Mouse (Mus musculus) heart, embryonic 16.5 days (tissue): Measurements from ENCODE around the gene Myom3. TPM values are rescaled to one million over a fixed set of nuclear protein-coding genes. Genes with fewer than 3 reads are reported as not detected.

Source experiments
- ATAC-seq: fragments of 200-750 bp; cut with Nextera tagmentation; replicated peaks from 2 replicates; pipeline ENCODE4 v1.8.0; 2017; ENCODE audit warnings: moderate number of reproducible peaks; ENCODE audit not compliant: insufficient read depth, low FRiP score; ENCODE audit errors: extremely low read depth
- H3K27ac ChIP-seq: fragments of 300-500 bp; sonication (generic); 2 replicates; pipeline ENCODE4 v1.5.1; 2014; ENCODE audit warnings: mild to moderate bottlenecking, low read length, control low read depth, moderate library complexity
- H3K27me3 ChIP-seq: fragments of 300-500 bp; sonication (generic); 2 replicates; pipeline ENCODE4 v1.6.1; 2014; ENCODE audit warnings: low read length, mixed read lengths; ENCODE audit not compliant: control insufficient read depth, insufficient read depth
- H3K36me3 ChIP-seq: fragments of 300-500 bp; sonication (generic); 2 replicates; pipeline ENCODE4 v1.6.1; 2014; ENCODE audit not compliant: control insufficient read depth, insufficient read depth
- H3K4me1 ChIP-seq: fragments of 300-500 bp; sonication (generic); 2 replicates; pipeline ENCODE4 v1.6.1; 2014; ENCODE audit warnings: low read length, mixed read lengths; ENCODE audit not compliant: control insufficient read depth, insufficient read depth
- H3K4me2 ChIP-seq: fragments of 300-500 bp; sonication (generic); 2 replicates; pipeline ENCODE4 v1.6.1; 2014; ENCODE audit warnings: low read depth, mild to moderate bottlenecking, control low read depth, low read length
- H3K4me3 ChIP-seq: fragments of 300-500 bp; sonication (generic); 2 replicates; pipeline ENCODE4 v1.5.1; 2014; ENCODE audit warnings: mild to moderate bottlenecking, control low read depth, low read length
- H3K9ac ChIP-seq: fragments of 300-500 bp; sonication (generic); 2 replicates; pipeline ENCODE4 v1.6.1; 2014; ENCODE audit warnings: low read length, control low read depth
- H3K9me3 ChIP-seq: fragments of 300-500 bp; sonication (generic); replicated peaks from 2 replicates; pipeline ENCODE4 v1.6.1; 2016; ENCODE audit warnings: low read length; ENCODE audit not compliant: control insufficient read depth
- WGBS: fragments of 180-500 bp; shearing (Covaris S2); extraction: QIAGEN DNeasy Blood & Tissue Kit; methylation state at CpG from one replicate; pipeline ENCODE4 v1.1.7; 2014; 5-methylcytosine and 5-hydroxymethylcytosine counted together
- polyA plus RNA-seq: library from polyadenylated mRNA; unstranded; fragments of >200 nt; fragmentation: Nextera tagmentation; extraction: Ambion mirVana; gene quantifications from 2 replicates; pipeline ENCODE4 v1.2.1, GENCODE M21; 2015

The Myom3 gene
- polyA plus RNA-seq, 1 experiment from 2014 or later = 0.58 TPM

GRCm38 (mm10) chr4:135766976-135767375 lies 7.5 kb downstream of the Myom3 start:
- Histone ChIP-seq H3K4me1 (peaks cover 3% of the 10 kb centered on the region), H3K36me3 (no peaks in the 10 kb centered on the region), H3K9me3 (no peaks in the 10 kb centered on the region), H3K9ac (no peak overlapping the region), H3K27me3 (no peaks in the 10 kb centered on the region), H3K4me3 (no peak overlapping the region), H3K4me2 (no peak overlapping the region), H3K27ac (no peak overlapping the region)
- 66% methylated on average over 3 of the region's 3 CpGs for WGBS
- ATAC-seq = no peak; the same call in 1 of the 2 replicates

DNA sequence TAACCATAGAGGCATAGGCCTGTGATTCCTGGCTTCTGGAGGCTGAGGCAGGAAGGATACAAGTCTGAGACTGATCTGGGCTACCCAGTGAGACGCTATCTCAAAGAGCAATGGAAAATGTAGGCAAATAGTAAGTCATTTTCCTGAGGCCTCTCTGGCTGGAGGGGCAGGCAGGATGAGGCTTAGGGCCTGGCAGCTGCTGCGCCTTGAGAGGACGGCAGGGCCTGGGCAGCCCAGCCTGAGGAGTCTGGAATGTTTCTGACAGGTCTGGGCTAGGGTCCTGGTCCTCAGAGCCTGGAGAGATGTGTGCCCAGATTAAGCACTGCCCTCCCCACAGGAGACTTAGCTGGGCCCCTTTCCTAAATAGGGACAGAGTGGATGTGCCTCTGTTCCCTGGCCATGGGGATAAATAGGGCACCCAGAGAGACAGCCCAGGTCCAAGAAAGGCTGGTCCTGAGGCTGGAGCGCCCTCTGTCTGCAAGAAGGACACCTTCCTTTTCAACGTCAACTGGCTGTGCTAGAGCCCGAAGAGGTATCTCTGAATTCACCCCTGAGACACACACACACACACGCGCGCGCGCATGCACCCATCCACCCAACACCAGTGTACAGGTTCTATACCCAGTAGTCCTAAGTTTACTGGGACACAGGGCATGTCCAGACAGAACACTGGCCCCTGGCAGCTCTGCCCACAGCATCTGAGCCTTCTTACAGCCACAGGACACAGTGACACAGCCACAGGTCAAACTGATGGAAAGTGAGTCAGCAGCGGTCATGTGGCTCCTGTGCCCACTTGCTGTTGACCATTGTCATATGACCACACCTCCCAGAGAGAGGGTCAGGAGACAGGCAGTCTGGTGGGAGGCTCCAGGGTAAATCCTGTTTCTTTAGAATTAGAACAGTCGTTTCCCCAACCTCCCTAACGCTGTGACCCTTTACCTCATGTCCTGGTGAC lies 9.3 kb downstream of the Myom3 start:
- ATAC-seq = no peak
- no peak overlapping the region for H3K4me2 ChIP-seq
- no peaks in the 10 kb centered on the region for H3K9me3 ChIP-seq
- no peaks in the 10 kb centered on the region for H3K27me3 ChIP-seq
- peaks cover 7% of the 10 kb centered on the region for H3K4me1 ChIP-seq
- no peaks in the 10 kb centered on the region for H3K36me3 ChIP-seq
- H3K27ac ChIP-seq = no peak overlapping the region
- no peak overlapping the region for H3K4me3 ChIP-seq
- H3K9ac ChIP-seq = no peak overlapping the region
- 52% methylated on average over 14 of the region's 14 CpGs for WGBS

- 90% methylated on average over 18 of the region's 18 CpGs for WGBS
- no peak for ATAC-seq
- Histone ChIP-seq H3K9ac (no peak overlapping the region), H3K27ac (no peak overlapping the region), H3K27me3 (no peaks in the 10 kb centered on the region; the same call in 1 of the 2 replicates), H3K4me3 (no peak overlapping the region), H3K4me1 (peaks cover 13% of the 10 kb centered on the region), H3K9me3 (no peaks in the 10 kb centered on the region), H3K36me3 (no peaks in the 10 kb centered on the region), H3K4me2 (no peak overlapping the region)
Observed at GRCm38 (mm10) chr4:135770611-135771305, 11.2 kb downstream of the Myom3 start.

DNA sequence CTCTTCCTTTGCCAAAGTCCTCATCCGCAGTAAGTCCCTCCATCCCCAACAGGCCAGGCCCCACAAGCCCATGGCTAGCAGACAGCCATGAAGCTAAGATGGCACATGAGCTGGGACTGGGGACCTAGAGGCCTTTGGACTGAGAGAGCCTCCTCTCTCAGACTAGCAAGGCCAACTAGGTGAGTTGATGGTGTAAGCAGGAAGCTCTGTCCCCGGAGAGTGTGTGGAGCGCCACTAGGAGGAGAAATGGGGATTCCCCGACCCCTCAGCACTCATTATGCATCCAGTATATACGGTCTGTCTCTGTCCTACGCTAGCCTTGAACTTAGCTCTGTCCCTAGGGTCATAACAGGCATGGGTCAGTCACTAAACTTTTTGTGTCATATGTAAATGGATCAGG lies 12.1 kb downstream of the Myom3 start:
- Histone ChIP-seq H3K4me2 (no peak overlapping the region), H3K27me3 (no peaks in the 10 kb centered on the region; the same call in 1 of the 2 replicates), H3K36me3 (no peaks in the 10 kb centered on the region), H3K9me3 (no peaks in the 10 kb centered on the region), H3K27ac (no peak overlapping the region; the same call in 1 of the 2 replicates), H3K4me3 (no peak overlapping the region), H3K9ac (no peak overlapping the region), H3K4me1 (peaks cover 13% of the 10 kb centered on the region)
- no peak for ATAC-seq
- WGBS = 83% methylated on average over 6 of the region's 6 CpGs

DNA sequence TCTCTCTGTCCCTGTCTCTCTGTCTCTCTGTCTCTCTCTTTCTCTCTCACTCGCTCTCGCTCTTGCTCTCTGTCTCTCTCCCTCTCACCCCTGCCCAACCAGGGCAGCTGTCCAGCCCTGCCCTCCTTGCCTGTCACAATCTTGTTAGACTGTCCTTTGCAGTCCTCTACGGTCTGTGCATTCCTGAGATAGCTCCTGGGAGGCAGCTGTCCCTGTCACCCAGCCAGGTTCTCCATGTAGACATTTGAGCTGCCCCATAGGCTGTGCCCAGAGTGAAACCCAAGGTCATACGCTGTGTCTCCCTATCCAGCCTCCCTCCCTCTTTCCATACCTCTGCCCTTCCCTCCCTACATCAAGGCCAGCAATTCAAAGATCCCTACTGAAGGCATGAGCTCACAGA lies 13.2 kb downstream of the Myom3 start:
- Histone ChIP-seq H3K9me3 (no peaks in the 10 kb centered on the region), H3K4me1 (peaks cover 13% of the 10 kb centered on the region), H3K4me3 (no peak overlapping the region), H3K36me3 (no peaks in the 10 kb centered on the region), H3K27me3 (no peaks in the 10 kb centered on the region; the same call in 1 of the 2 replicates), H3K4me2 (no peak overlapping the region), H3K9ac (no peak overlapping the region; the same call in 1 of the 2 replicates), H3K27ac (peak overlapping the region; percentile 87)
- WGBS = 25% methylated on average over 4 of the region's 4 CpGs
- ATAC-seq = peak; percentile 92

DNA sequence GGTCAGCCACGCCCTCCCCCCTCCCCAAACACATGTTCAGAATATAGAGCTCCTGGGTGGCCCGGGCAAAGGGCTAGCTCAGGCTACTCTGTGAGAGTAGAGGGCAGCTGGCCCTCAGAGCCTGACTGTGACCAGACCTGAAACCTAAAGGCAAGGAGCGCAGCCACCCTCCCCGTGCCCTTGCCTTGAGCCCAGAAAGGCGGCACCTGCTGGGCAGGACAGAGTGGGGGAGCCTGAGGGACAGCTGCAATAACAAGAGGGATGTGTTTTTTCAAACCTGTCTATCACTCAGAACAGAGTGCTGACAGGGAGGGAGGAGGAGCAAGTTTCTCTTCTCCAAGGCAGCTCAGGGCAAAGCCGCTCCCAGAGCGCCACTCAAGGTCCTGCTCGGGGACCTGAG lies 15.0 kb downstream of the Myom3 start:
- no peak for ATAC-seq
- WGBS = 52% methylated on average over 8 of the region's 8 CpGs
- H3K36me3 ChIP-seq = no peaks in the 10 kb centered on the region

DNA sequence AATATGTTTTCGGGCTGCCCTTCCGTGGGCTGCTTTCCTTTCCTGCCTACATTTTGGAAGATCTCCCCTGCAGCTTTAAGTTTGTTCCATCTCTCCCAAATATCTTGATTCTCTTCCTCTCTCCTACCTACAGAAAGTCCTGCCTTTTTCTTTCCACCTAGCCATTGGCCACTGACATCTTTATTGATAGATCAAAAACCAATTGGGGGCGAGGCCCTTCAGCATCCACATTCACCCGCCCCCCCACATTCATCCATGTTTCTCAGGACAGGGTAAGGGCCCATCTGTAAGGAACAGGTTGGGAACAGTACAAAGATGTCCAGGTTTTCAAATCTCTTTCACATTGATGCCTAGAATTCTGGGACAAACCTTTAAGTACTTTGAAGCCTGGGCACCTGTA lies 17.3 kb downstream of the Myom3 start:
- Histone ChIP-seq H3K4me1 (peaks cover 13% of the 10 kb centered on the region), H3K9ac (no peak overlapping the region), H3K27ac (no peak overlapping the region), H3K9me3 (no peaks in the 10 kb centered on the region), H3K27me3 (no peaks in the 10 kb centered on the region; the same call in 1 of the 2 replicates), H3K4me3 (no peak overlapping the region), H3K4me2 (no peak overlapping the region), H3K36me3 (no peaks in the 10 kb centered on the region)
- 82% methylated on average over 4 of the region's 4 CpGs for WGBS
- no peak for ATAC-seq

More for the DNA sequence above, 15.0 kb downstream of the Myom3 start:
- no peak overlapping the region for H3K4me2 ChIP-seq
- H3K4me3 ChIP-seq = no peak overlapping the region
- peaks cover 13% of the 10 kb centered on the region for H3K4me1 ChIP-seq
- no peaks in the 10 kb centered on the region; the same call in 1 of the 2 replicates for H3K27me3 ChIP-seq
- H3K9ac ChIP-seq = no peak overlapping the region
- no peak overlapping the region for H3K27ac ChIP-seq
- no peaks in the 10 kb centered on the region for H3K9me3 ChIP-seq

GRCm38 (mm10) chr4:135779661-135780060 lies 20.1 kb downstream of the Myom3 start:
- ATAC-seq = no peak
- H3K9me3 ChIP-seq = no peaks in the 10 kb centered on the region
- peaks cover 4% of the 10 kb centered on the region for H3K4me1 ChIP-seq
- H3K36me3 ChIP-seq = no peaks in the 10 kb centered on the region
- 64% methylated on average over 9 of the region's 9 CpGs for whole genome bisulfite sequencing
- no peak overlapping the region for H3K4me2 ChIP-seq
- H3K9ac ChIP-seq = no peak overlapping the region
- no peak overlapping the region for H3K4me3 ChIP-seq
- no peaks in the 10 kb centered on the region; the same call in 1 of the 2 replicates for H3K27me3 ChIP-seq
- H3K27ac ChIP-seq = no peak overlapping the region

DNA sequence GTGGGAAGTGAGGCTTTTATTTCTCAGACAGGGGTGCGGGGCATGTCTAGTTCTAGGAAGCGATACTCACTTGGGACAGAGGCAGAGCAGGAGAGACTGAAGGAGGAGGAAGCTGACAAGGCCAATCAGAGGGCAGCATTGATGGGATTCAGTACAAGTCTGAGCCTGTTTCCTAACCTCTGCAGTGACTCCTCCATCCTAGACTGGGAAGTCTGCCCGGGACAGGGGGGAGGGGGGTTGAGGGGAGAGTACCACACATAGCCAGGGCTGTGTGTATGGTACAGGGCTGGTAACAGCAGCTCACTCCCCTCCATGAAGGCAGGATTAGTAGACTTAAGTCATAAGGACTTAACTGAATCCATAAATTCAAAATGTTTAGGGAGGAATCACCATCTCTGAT lies 20.7 kb downstream of the Myom3 start:
- Histone ChIP-seq H3K36me3 (no peaks in the 10 kb centered on the region), H3K9me3 (no peaks in the 10 kb centered on the region), H3K9ac (no peak overlapping the region), H3K27me3 (no peaks in the 10 kb centered on the region; the same call in 1 of the 2 replicates), H3K4me1 (peaks cover 2% of the 10 kb centered on the region; the same call in 1 of the 2 replicates), H3K4me2 (no peak overlapping the region), H3K4me3 (no peak overlapping the region), H3K27ac (no peak overlapping the region)
- 63% methylated on average over 3 of the region's 3 CpGs for WGBS
- ATAC-seq = peak; percentile 87; the same call in 1 of the 2 replicates
